Mouse (Mus musculus): ENCODE measurements around the gene Fhit. TPM values are rescaled to one million over a fixed set of nuclear protein-coding genes. Genes with fewer than 3 reads are reported as not detected.

Fhit gene
- polyA plus RNA-seq, 1 experiment: 0.94 TPM

DNA sequence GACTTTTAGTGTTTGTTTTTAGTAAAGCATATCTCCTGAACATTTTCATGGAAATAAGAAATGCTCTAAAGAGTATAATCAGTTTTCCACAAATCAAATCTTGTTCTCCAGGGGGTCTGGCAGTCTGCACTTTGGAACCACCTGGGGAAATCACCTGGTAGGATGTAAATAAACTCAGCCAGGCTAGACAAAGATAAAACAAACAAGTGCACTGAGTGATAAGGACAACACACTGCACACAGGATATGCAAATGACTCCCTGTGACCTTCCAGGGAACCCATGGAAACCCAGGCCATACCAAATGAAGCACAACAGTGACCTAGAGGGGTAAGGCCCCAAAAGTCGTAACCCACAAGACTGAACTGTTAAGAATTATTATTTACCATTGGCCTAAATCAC, 364.2 kb downstream of the Fhit start:
- no peak for TF ChIP-seq GATA1 (IDR thresholded peaks at IDR 0.05; ENCODE audit: low read length)

DNA sequence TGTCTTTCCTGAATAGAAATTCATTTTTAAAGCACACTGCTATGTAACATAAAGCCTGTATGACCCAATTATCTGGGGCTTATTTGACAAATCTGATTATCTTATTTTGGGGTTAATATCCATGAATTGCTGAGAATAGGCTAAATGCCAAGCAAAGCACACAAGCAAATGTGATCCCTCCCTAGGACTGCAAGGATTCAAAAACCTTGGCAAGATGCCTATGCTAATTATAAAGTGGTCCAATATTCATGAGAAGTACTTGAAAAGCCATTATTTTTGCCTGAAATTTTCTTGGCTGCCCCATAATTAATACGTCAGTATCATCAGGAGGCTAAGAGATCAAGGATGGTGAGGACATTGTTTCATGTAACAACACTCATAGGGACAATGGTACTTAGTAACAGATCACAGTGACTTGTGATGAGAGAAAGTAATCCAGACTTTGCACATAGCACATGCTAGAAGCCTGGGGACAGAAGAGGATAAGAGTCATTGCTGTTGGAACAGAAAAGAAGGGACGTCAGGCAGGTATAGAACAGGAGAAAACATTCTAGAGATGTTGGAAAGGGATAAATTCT, 366.2 kb downstream of the Fhit start:
- TF ChIP-seq GATA1 (IDR thresholded peaks at IDR 0.05; ENCODE audit: low read length): no peak

DNA sequence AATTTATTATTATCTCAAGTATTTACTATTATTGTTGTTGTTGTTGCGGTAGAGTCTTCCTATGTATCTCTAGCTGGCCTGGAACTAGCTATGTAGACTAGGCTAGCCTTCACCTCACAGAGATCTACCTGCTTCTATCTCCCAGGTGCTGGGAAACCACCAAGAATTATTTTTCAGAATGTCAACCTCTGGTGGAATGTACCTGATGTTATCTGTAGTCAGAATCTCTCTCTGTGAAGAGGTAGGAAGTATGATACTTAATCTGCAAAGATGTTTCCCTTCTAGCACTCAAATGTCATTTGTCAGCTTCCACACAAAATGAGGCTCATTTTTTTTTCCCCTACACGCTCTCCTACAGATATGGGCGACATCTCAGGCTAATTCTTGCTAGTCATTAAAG, 377.9 kb downstream of the Fhit start:
- TF ChIP-seq GATA1 (IDR thresholded peaks at IDR 0.05; ENCODE audit: low read length): no peak

DNA sequence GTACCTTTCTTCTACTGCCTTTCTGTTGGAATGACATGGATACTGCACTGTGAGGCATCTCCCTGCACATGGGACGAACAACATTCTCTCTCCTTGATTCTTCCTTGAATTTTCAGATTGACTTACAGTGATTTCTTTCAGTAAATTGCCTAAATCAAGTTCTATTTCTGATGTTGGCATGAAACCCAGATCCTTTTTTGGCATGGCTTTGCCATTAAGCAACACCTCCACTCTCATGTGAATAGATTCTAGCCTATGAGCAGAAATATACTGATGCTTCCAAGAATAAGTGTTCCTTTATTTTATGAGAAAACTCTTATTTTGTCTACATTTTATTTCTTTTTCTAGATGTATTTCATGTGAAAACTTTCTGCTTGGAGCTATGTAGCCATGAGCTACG, 383.1 kb downstream of the Fhit start:
- no peak for TF ChIP-seq GATA1 (IDR thresholded peaks at IDR 0.05; ENCODE audit: low read length)

DNA sequence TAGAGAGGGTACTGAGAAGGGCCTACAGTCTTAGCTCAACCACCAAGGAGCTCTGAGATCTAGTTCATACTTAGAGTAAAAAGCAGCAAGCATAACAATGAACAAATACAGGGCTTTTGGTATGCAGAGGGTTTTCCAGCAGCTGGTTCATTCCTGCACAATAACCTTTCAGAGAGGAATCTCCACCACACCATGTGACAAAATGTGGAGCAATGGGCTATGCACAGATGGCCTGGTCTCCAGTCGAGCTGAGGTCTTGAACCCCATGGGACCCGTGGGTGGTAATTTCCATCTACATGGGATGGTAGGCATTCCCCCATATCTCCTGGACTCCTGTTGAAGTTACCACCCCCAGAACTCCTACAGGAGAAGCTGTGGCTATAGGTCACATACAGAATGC, 423.8 kb downstream of the Fhit start:
- no peak for TF ChIP-seq GATA1 (IDR thresholded peaks at IDR 0.05; ENCODE audit: low read length)

DNA sequence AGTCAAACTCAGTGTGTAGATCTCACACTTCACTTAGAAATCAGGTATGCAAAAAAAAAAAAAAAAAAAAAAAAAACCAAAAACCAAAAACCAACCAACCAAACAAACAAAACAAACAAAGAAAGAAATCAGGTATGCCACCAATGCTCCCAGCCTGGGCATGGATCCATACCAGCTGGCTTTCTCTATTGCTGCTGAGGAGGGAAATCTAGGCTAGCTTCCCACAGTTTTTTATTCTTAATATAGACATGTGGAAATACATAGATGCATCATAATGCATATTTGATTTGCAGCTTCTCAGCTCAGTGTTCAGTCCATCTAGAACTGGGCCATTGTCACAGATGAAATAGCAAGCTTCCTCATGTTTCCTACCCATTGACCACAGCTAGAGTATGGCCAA, 439.3 kb downstream of the Fhit start:
- TF ChIP-seq GATA1 (IDR thresholded peaks at IDR 0.05; ENCODE audit: low read length): no peak

DNA sequence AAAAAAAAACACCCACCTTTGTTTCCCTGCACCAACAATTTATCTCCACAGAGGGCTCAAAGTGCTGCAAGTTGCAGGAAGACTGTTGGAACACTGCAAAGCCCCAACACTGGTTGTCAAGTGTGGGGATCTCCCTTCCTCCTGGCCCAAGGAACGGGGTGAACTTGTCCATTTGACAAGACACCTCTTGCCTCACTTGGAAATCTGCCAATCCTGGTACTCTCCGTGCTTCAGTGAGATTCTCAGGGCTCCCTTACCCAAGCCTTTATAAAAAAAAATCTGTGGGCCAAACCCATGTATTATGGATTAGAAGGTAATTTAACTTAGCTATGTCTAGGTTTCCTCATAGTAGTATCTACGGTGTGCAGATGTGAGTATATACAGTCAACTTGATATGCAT, 448.9 kb downstream of the Fhit start:
- TF ChIP-seq GATA1 (IDR thresholded peaks at IDR 0.05; ENCODE audit: low read length): no peak

DNA sequence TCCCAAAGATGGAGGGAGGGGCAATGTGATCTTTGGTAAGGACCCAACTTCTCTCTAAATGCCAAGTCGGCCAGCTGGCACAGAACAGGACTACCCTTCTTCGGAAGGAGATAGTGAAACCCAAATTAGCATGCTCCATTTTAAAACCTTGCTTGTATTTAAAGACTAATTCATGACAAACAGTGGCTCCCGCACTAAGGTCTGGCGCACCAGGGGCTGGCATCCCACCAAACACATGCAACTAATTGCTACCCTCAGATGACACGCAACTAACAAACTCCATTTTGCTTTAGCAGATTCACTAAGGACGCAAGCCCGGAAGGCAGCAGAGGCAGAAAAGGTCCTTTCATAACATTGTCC, 449.3 kb downstream of the Fhit start:
- TF ChIP-seq GATA1 (IDR thresholded peaks at IDR 0.05; ENCODE audit: low read length): no peak

DNA sequence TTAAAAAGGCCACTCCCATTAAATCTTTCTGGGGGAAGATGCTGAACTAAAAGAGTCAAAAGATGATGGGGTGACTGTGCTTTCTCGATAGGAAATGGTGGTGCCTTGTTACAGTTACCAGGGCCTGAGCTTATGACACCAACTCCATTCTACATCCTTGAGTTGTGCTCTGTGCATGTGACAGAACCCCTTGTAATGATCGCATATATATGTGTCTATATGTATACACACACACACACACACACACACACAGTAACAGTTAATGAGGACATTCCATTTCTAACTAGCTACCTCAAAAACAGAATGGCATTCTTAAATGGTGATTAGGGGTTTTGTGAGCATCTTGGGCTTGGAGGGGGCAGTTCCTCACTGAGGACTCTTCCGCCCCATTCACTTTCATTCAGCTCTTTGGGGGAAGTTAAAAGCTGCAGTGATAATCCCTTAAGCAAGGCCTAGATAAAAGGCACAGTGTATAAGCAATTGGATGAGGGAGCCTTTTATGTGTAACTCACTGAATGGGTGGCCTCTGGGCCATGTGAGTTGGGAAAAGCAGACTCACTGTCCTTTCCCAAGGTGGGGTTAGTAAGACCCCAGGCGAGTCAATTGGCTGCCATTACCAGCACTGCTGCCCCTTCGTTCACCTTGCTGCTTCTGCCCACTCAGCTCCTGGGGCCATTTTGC, 449.9 kb downstream of the Fhit start:
- no peak for TF ChIP-seq GATA1 (IDR thresholded peaks at IDR 0.05; ENCODE audit: low read length)

DNA sequence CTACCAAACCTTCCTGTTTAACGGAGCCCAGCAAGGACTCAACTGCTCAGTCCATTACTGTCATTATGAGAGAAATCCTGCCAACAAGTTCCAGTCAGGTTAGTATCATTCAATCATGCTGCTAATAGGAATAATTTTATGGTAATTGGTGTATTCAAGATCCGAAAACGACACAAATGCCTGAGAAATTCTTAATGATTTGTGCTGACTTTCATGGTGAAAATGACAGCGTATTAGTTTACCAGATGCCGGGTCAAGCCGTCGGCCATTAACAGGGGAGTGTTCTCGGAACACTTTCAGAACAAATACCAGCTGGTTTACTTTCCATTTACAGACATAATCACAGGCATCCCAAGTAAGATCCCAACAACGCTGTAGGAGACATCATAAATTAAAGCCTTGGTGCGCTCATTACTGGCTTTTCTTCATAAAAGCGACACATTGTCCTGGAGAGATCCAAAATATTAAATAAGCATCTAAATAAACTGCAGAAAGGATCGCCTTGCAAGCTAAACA, 451.0 kb downstream of the Fhit start:
- no peak for TF ChIP-seq GATA1 (IDR thresholded peaks at IDR 0.05; ENCODE audit: low read length)

DNA sequence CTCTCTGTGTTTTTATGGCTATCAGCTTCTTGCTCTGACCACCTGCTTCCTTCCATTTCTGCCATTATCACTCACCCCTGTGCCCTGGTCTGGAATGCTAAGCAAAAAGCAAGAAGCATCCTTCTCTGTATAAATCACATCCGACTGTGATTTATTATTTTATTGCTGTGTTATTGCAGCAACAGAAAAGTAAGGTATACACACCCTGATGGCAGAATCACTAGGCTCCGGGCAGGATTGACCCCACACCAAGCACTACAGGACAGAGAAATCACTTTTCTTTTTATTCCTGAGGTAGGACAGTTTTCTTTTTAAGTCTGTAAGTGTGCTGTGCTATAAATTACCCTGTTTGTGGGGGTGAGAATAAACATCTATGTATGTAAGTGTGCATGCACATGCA, 460.1 kb downstream of the Fhit start:
- no peak for TF ChIP-seq GATA1 (IDR thresholded peaks at IDR 0.05; ENCODE audit: low read length)

DNA sequence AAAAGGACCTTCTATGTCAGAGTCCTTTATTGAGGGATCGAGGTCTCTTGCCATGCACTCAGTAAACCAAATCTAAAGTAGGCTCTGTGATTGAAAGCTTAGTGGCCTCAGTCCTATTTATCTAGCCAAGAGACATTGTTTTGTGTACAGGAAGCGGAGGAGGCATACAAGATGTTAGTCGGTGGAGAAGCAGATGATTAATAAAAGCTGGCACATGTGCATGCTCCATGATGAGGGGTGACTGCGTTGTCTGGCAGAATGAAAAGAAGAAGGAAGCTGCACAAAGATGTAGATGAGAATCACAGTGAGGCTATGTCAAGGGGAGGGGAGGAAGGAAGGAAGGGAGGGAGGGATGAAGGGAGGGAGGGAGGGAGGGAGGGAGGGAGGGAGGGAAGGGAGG, 481.8 kb downstream of the Fhit start:
- TF ChIP-seq GATA1 (IDR thresholded peaks at IDR 0.05; ENCODE audit: low read length): no peak

DNA sequence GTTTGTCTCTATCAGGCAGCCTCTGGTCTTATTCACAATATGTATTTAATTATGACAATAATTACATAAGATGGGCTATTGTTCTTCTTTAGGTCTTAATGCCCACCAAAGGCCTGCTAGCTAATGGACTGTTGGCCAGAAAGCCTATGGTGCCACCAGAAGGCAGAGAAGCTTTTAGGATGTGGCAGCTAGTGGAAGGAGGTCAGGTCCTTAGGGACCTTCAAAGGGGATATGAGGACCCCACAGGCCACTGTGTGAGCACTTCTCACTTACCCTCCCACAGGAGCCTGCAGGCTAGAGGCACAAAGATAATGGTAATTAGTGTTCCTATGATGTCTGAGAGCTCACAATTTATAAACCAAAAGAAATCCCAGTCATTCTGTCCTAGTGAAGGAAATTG, 482.2 kb downstream of the Fhit start:
- TF ChIP-seq GATA1 (IDR thresholded peaks at IDR 0.05; ENCODE audit: low read length): no peak

DNA sequence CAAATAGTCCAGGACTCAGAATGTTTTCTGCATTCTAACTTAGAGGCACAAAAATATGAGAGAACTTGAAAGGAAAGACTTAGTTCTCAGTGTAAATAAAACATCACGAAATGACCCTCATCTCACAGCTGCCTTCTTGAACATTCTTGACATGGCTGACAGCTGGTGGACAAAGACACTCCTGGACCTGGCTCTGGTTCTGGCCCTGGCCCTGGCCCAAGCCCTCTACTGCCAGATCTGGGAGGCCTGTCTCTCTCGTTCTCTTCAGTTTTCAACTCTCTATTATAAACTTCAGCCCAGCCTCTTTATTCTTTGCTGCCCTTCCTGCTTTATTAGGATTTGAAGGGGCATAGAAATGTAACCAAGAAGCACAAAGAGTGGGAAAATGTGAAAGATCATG, 484.2 kb downstream of the Fhit start:
- no peak for TF ChIP-seq GATA1 (IDR thresholded peaks at IDR 0.05; ENCODE audit: low read length)

DNA sequence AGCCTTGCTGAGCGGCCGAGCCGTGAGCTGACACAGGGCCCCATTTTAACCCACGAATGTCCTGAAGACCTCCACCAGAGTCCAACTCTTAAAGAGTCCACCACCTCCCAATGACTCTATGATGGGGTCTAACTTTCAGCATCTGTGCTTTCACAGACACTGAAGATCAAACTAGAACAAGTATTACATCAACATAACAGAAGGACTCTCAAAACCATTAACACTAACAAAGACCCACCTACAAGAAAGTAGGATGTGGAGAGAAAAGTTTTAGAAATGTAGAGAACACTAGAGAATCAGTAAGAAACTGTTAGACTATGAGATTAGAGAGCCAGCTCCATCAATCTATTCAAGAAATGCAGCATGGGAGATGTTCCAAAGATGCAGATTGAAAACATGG, 501.6 kb downstream of the Fhit start:
- no peak for TF ChIP-seq GATA1 (IDR thresholded peaks at IDR 0.05; ENCODE audit: low read length)

DNA sequence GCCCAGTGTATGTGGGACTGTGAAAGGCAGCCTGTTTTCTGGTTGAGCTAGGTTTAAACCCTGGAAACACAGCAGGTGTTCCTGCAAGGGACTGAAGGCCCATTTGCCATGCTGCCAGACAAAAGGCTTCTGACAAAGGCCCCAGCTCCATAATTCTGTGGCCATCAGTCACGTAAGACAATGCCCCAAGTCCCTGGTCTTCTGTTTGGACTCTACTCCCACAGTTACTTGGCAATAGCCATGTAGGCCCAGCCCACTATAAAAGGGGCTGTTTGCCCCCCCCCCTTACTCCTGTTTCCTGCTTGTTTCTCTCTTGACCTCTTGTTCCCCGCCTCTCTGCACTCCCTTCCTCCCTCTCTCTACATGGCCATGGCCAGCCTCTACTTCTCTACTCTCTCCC, 502.5 kb downstream of the Fhit start:
- no peak for TF ChIP-seq GATA1 (IDR thresholded peaks at IDR 0.05; ENCODE audit: low read length)

DNA sequence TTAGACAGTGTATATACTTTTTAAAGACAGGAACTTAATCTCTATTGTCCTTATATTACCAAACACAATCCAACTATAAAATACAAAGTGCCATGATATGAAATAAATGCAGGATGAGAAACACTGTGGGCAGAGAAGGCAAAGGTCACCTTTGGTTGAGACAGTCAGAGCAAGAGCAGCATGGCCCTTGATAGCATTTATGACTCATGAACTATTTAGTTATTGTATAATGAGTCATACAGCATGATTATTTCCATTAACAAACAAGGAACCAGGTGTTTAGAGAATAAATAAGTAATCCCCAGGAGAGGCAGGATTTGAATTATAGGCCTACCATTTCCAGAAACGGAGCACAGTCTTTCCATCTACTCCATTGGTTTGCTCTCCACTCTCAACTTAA, 503.6 kb downstream of the Fhit start:
- no peak for TF ChIP-seq GATA1 (IDR thresholded peaks at IDR 0.05; ENCODE audit: low read length)

Measured in G1E-ER4 (cell line).